Mouse (Mus musculus) G1E (cell line): ENCODE measurements around the gene Miga2.

Source experiments
- CTCF ChIP-seq: IDR thresholded peaks from 2 replicates; pipeline ENCODE4 v1.5.1; 2012; ENCODE audit warnings: low read depth, low read length, inconsistent platforms, mixed read lengths
- GATA1 ChIP-seq: IDR thresholded peaks from 2 replicates; pipeline ENCODE4 v1.6.1; 2012; ENCODE audit warnings: borderline replicate concordance, low read length, inconsistent platforms, mixed read lengths
- GATA2 ChIP-seq: IDR thresholded peaks from 2 replicates; pipeline ENCODE4 v1.6.1; 2012; ENCODE audit warnings: low read depth, low read length, inconsistent platforms, borderline replicate concordance
- TAL1 ChIP-seq: conservative IDR thresholded peaks from 2 replicates; pipeline ENCODE4 v1.6.1; 2012; ENCODE audit warnings: low read depth, low read length, inconsistent platforms, mixed read lengths

- no peak for TF ChIP-seq CTCF
- no peak for TF ChIP-seq TAL1
- TF ChIP-seq GATA1: no peak
- TF ChIP-seq GATA2: no peak
Observed at GRCm38 (mm10) chr2:30408452-30409100, 44.5 kb downstream of the Miga2 start.
